Mouse (Mus musculus): ENCODE results near the gene Madcam1. TPM values are rescaled to one million over a fixed set of nuclear protein-coding genes. Genes with fewer than 3 reads are reported as not detected.

Gene Madcam1
- total RNA-seq, 2 experiments from 2014 or later, result not detected

- DNase-seq, result no peak
Observed at GRCm38 (mm10) chr10:79712029-79712428, 47.7 kb downstream of the Madcam1 start.

GRCm38 (mm10) chr10:79712499-79713126 lies 48.3 kb downstream of the Madcam1 start:
- no peak for DNase-seq

- no peak for DNase-seq
Observed at GRCm38 (mm10) chr10:79713163-79713562, 48.8 kb downstream of the Madcam1 start.

- no peak for DNase-seq
Observed at GRCm38 (mm10) chr10:79714996-79715395, 50.6 kb downstream of the Madcam1 start.

- no peak for DNase-seq
Observed at GRCm38 (mm10) chr10:79716254-79716987, 52.1 kb downstream of the Madcam1 start, which contains the start of gene Hcn2. TSS of gene Hcn2 (plus strand) at chr10:79716634.

GRCm38 (mm10) chr10:79716988-79717355 lies 52.6 kb downstream of the Madcam1 start:
- DNase-seq, result no peak

GRCm38 (mm10) chr10:79717640-79718357 lies 53.4 kb downstream of the Madcam1 start:
- DNase-seq, result no peak

Other genes starting within 250 kb of the Madcam1 start
- gene Vmn2r83, start 195.8 kb upstream of the Madcam1 start, total RNA-seq (2021), result not detected
- 1 to 10 TPM in 1 of 2 experiments, under 1 TPM in 1; 0.84 to 1.2 TPM for gene Plpp2, start 130.8 kb upstream of the Madcam1 start, total RNA-seq (2021)
- gene Mier2, start 109.4 kb upstream of the Madcam1 start, total RNA-seq (2021), result 10 to 100 TPM; 12.6 to 14.8 TPM
- gene Theg, start 77.2 kb upstream of the Madcam1 start, total RNA-seq (2021), result not detected
- gene C2cd4c, start 50.5 kb upstream of the Madcam1 start, total RNA-seq (2021), result not detected
- gene Shc2, start 26.6 kb upstream of the Madcam1 start, total RNA-seq (2021), result 1 to 10 TPM; 2.1 to 2.3 TPM
- gene Odf3l2, start 18.8 kb upstream of the Madcam1 start, total RNA-seq (2021), result 10 to 100 TPM; 14.8 to 17.1 TPM
- 10 to 100 TPM; 19.1 to 19.6 TPM for gene Tpgs1, start 4.8 kb downstream of the Madcam1 start, total RNA-seq (2021)
- gene Cdc34, start 17.6 kb downstream of the Madcam1 start, total RNA-seq (2021), result 100 to 1,000 TPM; 329 to 332 TPM
- 1 to 10 TPM; 4.0 to 4.4 TPM for gene Gzmm, start 24.5 kb downstream of the Madcam1 start, total RNA-seq (2021)
- 100 to 1,000 TPM; 513 to 650 TPM for gene Bsg, start 39.9 kb downstream of the Madcam1 start, total RNA-seq (2021)
- under 1 TPM; 0.67 TPM for gene Hcn2, start 52.1 kb downstream of the Madcam1 start, total RNA-seq (2021)
- 10 to 100 TPM; 26.7 to 27.2 TPM for gene Polrmt, start 82.0 kb downstream of the Madcam1 start, total RNA-seq (2021)
- not detected for gene Fgf22, start 90.5 kb downstream of the Madcam1 start, total RNA-seq (2021)
- gene Rnf126, start 102.4 kb downstream of the Madcam1 start, total RNA-seq (2021), result 10 to 100 TPM; 27.4 to 33.4 TPM
- 1 to 10 TPM; 2.0 to 2.1 TPM for gene Fstl3, start 112.7 kb downstream of the Madcam1 start, total RNA-seq (2021)
- not detected for gene Prss57, start 126.4 kb downstream of the Madcam1 start, total RNA-seq (2021)
- 10 to 100 TPM; 23.6 to 24.8 TPM for gene Palm, start 129.0 kb downstream of the Madcam1 start, total RNA-seq (2021)
- gene Misp, start 156.4 kb downstream of the Madcam1 start, total RNA-seq (2021), result under 1 TPM in 1 of 2 experiments, not detected in 1; 0.40 TPM
- 10 to 100 TPM; 26.8 to 27.1 TPM for gene Ptbp1, start 189.9 kb downstream of the Madcam1 start, total RNA-seq (2021)
- gene Prtn3, start 209.9 kb downstream of the Madcam1 start, total RNA-seq (2021), result under 1 TPM in 1 of 2 experiments, not detected in 1; 0.35 TPM
- gene Plppr3, start 210.1 kb downstream of the Madcam1 start, total RNA-seq (2021), result under 1 TPM; 0.13 to 0.27 TPM
- gene Elane, start 221.7 kb downstream of the Madcam1 start, total RNA-seq (2021), result not detected
- 100 to 1,000 TPM in 1 of 2 experiments, 10 to 100 TPM in 1; 12.5 to 381 TPM for gene Cfd, start 226.3 kb downstream of the Madcam1 start, total RNA-seq (2021)
- 10 to 100 TPM; 29.2 to 34.4 TPM for gene Med16, start 244.4 kb downstream of the Madcam1 start, total RNA-seq (2021)
- gene Gm26602, start 246.3 kb downstream of the Madcam1 start, total RNA-seq (2021), result not detected

Measured in gastrocnemius, postnatal 25 days (tissue).